ENCODE assay signal across 8 mouse cellular contexts in genomic region chr17:69475423-69475822, GRCm38 (mm10). TPM values are rescaled to one million over a fixed set of nuclear protein-coding genes. Genes with fewer than 3 reads are reported as not detected.
DNase-seq lines count a peak whose midpoint lies in the region; ATAC-seq and TF ChIP-seq lines count a peak whose summit lies in the region.

No protein-coding gene starts in this region.

- H3K27me3 ChIP-seq in forebrain, embryonic 15.5 days = no peaks in the 10 kb centered on the region
- no peaks in the 10 kb centered on the region for H3K27me3 ChIP-seq in lung, postnatal 0 days (replicated peaks; ENCODE audit: insufficient read depth, low read length)

- peak; percentile 86 for TF ChIP-seq CTCF in lung, postnatal 0 days (IDR thresholded peaks at IDR 0.05)

- H3K4me3 ChIP-seq in ES-E14 (ENCODE audit: insufficient read depth in 1 of 2, low read depth in 1 of 2, low read length in 2 of 2, poor library complexity in 1 of 2, severe bottlenecking in 1 of 2) = peak overlapping the region; percentile 61 to 69
- peak overlapping the region; percentile 43 for H3K4me3 ChIP-seq in forebrain, embryonic 15.5 days
- H3K4me3 ChIP-seq in lung, postnatal 0 days (ENCODE audit: low read depth, low read length) = peak overlapping the region; percentile 42

- in situ Hi-C loops in ES-E14 (cut with MboI; ENCODE audit: low sequenced_read_pairs in 2 of 2, unreplicated experiment in 2 of 2) = no loop called here

- H3K4me1 ChIP-seq in ES-E14 (ENCODE audit: control insufficient read depth in 2 of 2, insufficient read depth in 2 of 2, low read length in 2 of 2, poor library complexity in 1 of 2) = no peaks in the 10 kb centered on the region; a peak in 1 of 4 replicates
- H3K4me1 ChIP-seq in forebrain, embryonic 15.5 days = peaks cover 8% of the 10 kb centered on the region; the same call in 1 of the 2 replicates
- no peaks in the 10 kb centered on the region for H3K4me1 ChIP-seq in lung, postnatal 0 days (ENCODE audit: insufficient read depth, low read depth, low read length)

- no peaks in the 10 kb centered on the region for H3K36me3 ChIP-seq in ES-E14 (ENCODE audit: control insufficient read depth, insufficient read depth, low read length, poor library complexity, severe bottlenecking)
- no peaks in the 10 kb centered on the region for H3K36me3 ChIP-seq in forebrain, embryonic 15.5 days
- H3K36me3 ChIP-seq in lung, postnatal 0 days (ENCODE audit: insufficient read depth, low read length) = no peaks in the 10 kb centered on the region

- H3K9ac ChIP-seq in ES-E14 (ENCODE audit: insufficient read depth, low read depth, low read length, poor library complexity, severe bottlenecking) = peak overlapping the region; percentile 62
- H3K9ac ChIP-seq in forebrain, embryonic 15.5 days (replicated peaks) = peak overlapping the region; percentile 47
- H3K9ac ChIP-seq in lung, postnatal 0 days (replicated peaks; ENCODE audit: low read depth) = 0 out of 2 replicates have a peak overlapping the region, but pooled peaks have one; percentile 19

- peak overlapping the region; percentile 61 for H3K4me2 ChIP-seq in forebrain, embryonic 15.5 days (replicated peaks)
- peak overlapping the region; percentile 68 for H3K4me2 ChIP-seq in lung, postnatal 0 days (replicated peaks; ENCODE audit: low read depth, low read length)

- TF ChIP-seq EP300 in lung, postnatal 0 days (IDR thresholded peaks at IDR 0.05) = no peak

- ATAC-seq in forebrain, embryonic 15.5 days (replicated peaks) = peak; percentile 83
- ATAC-seq in lung, postnatal 0 days = peak; percentile 75

- peak; percentile 25 for DNase-seq in ES-E14 (ENCODE audit: low read depth, low spot score)
- DNase-seq in cerebellum, adult 18-20 months = peak; percentile 50 to 62
- DNase-seq in heart, postnatal 25 days (ENCODE audit: low spot score) = peak; percentile 11
- DNase-seq in layer of hippocampus, postnatal 10 days (ENCODE audit: low spot score in 2 of 2) = peak; percentile 72 to 79
- DNase-seq in lung, postnatal 0 days (ENCODE audit: low spot score) = peak; percentile 66
- peak; percentile 4 for DNase-seq in ovary, adult 18-20 months (ENCODE audit: low spot score)
- DNase-seq in thymus, postnatal 25 days = peak; percentile 50

- H3K27ac ChIP-seq in ES-E14 (ENCODE audit: insufficient read depth, low read depth, low read length, poor library complexity, severe bottlenecking) = no peak overlapping the region
- H3K27ac ChIP-seq in forebrain, embryonic 15.5 days (replicated peaks) = no peak overlapping the region
- no peak overlapping the region for H3K27ac ChIP-seq in lung, postnatal 0 days (ENCODE audit: low read length)

- H3K9me3 ChIP-seq in ES-E14 (ENCODE audit: control insufficient read depth, insufficient read depth, low read depth, low read length) = no peaks in the 10 kb centered on the region
- H3K9me3 ChIP-seq in forebrain, embryonic 15.5 days = no peaks in the 10 kb centered on the region
- no peaks in the 10 kb centered on the region for H3K9me3 ChIP-seq in lung, postnatal 0 days (ENCODE audit: low read length)

- intact Hi-C loops in heart, postnatal 25 days (cut with DNase I) = no loop called here

- WGBS in forebrain, embryonic 15.5 days = 2% methylated on average over 20 of the region's 20 CpGs
- 2% methylated on average over 20 of the region's 20 CpGs for WGBS in lung, postnatal 0 days

TF ChIP-seq in ES-E14, 5 proteins besides CTCF, POLR2A, EP300 and RAD21:
- TF ChIP-seq ZNF384 (IDR thresholded peaks at IDR 0.05; ENCODE audit: low read depth, low read length) = no peak
- TF ChIP-seq MAFK (IDR thresholded peaks at IDR 0.05; ENCODE audit: insufficient read depth, low read depth, low read length) = no peak
- TF ChIP-seq HCFC1 (IDR thresholded peaks at IDR 0.05; ENCODE audit: borderline replicate concordance, insufficient read depth, low read length) = no peak
- no peak for TF ChIP-seq CHD2 (IDR thresholded peaks at IDR 0.05; ENCODE audit: low read depth, low read length)
- TF ChIP-seq ZC3H11A (IDR thresholded peaks at IDR 0.05; ENCODE audit: borderline replicate concordance, low read depth, low read length) = no peak

RNA-seq across cellular contexts. Expression of gene Akain1, which starts 36.3 kb away (rescaled TPM):
- total RNA-seq in ES-E14 (2012; rRNA removed) = not detected in 2 replicates
- 0.13 and 0.36 TPM in 2 replicates for polyA plus RNA-seq in forebrain, embryonic 15.5 days (2015; fragmentation: Nextera tagmentation; extraction: Ambion mirVana)
- under 1 TPM; 0.11 to 0.18 TPM for total RNA-seq in heart, postnatal 25 days (2021)
- 1 to 10 TPM; 4.1 to 4.4 TPM for total RNA-seq in layer of hippocampus, postnatal 10 days (2021)
- polyA plus RNA-seq in lung, postnatal 0 days (2015; fragmentation: Nextera tagmentation; extraction: Ambion mirVana) = not detected in 2 replicates

Comparison
In these comparisons a context has a peak if more than half of its experiments do, and no peak if none do; other contexts are left out.
1. DNase-seq: peak in every context shown above with its lines; median percentile 76 in layer of hippocampus, postnatal 10 days; 66 in lung, postnatal 0 days; 56 in cerebellum, adult 18-20 months; 50 in thymus, postnatal 25 days; 25 in ES-E14; 11 in heart, postnatal 25 days; 4 in ovary, adult 18-20 months.